ENCODE assay signal across 20 mouse cellular contexts in genomic region chr6:28836600-28836999, GRCm38 (mm10). TPM values are rescaled to one million over a fixed set of nuclear protein-coding genes. Genes with fewer than 3 reads are reported as not detected.
DNase-seq lines count a peak whose midpoint lies in the region; ATAC-seq and TF ChIP-seq lines count a peak whose summit lies in the region.
"Had no signal": no experiment of that assay in that cellular context is flagged by ENCODE, and none has a peak within 500 bp of the region (broad histone marks: within the 10 kb centered on the region; RNA-seq: fewer than 3 reads in every experiment).

No protein-coding gene starts in this region.

- no peak overlapping the region for H3K27ac ChIP-seq in gastrocnemius, adult 2 months
- no peak overlapping the region for H3K27ac ChIP-seq in liver, embryonic 14.5 days
- H3K27ac ChIP-seq in liver, embryonic 11.5 days (ENCODE audit: low read depth, low read length), result no peak overlapping the region
- H3K27ac ChIP-seq in CH12.LX (ENCODE audit: insufficient read depth, low read depth), result no peak overlapping the region
- H3K27ac ChIP-seq: embryonic facial prominence, embryonic 12.5 days; hindbrain, embryonic 13.5 days; limb, embryonic 13.5 days; neural tube, embryonic 15.5 days had no signal

- peak; percentile 17; the same call in 1 of the 2 replicates for TF ChIP-seq CTCF in gastrocnemius, adult 2 months (IDR thresholded peaks at IDR 0.05)
- TF ChIP-seq CTCF in liver, embryonic 14.5 days (IDR thresholded peaks at IDR 0.05; ENCODE audit: low read depth), result peak; percentile 29; the same call in 1 of the 2 replicates
- TF ChIP-seq CTCF in CH12.LX (conservative IDR thresholded peaks at IDR 0.05 in 1 of 2, IDR thresholded peaks at IDR 0.05 in 1 of 2; ENCODE audit: low read depth in 2 of 2, low read length in 2 of 2), result peak in 1 of 2 experiments; percentile 41; a peak in 2 of 4 replicates
- TF ChIP-seq CTCF in brain, embryonic 14.5 days (IDR thresholded peaks at IDR 0.05; ENCODE audit: borderline replicate concordance, extremely low read depth, insufficient read depth, insufficient read length), result peak; percentile 62; the same call in 1 of the 2 replicates

- no peak for TF ChIP-seq POLR2A in CH12.LX (IDR thresholded peaks at IDR 0.05; ENCODE audit: low read depth, low read length)
- TF ChIP-seq POLR2A in brain, embryonic 14.5 days (IDR thresholded peaks at IDR 0.05; ENCODE audit: borderline replicate concordance, extremely low read depth, insufficient read depth, insufficient read length, poor library complexity, severe bottlenecking), result no peak

- H3K4me3 ChIP-seq in gastrocnemius, adult 2 months, result no peak overlapping the region
- H3K4me3 ChIP-seq in liver, embryonic 14.5 days (ENCODE audit: insufficient read depth in 1 of 2, low read depth in 2 of 2, low read length in 2 of 2), result no peak overlapping the region
- no peak overlapping the region for H3K4me3 ChIP-seq in liver, embryonic 11.5 days (ENCODE audit: low read depth, low read length)
- H3K4me3 ChIP-seq in CH12.LX (replicated peaks in 1 of 3; ENCODE audit: low read depth in 2 of 3, low read length in 2 of 3, poor library complexity in 1 of 3), result no peak overlapping the region
- H3K4me3 ChIP-seq: embryonic facial prominence, embryonic 12.5 days; hindbrain, embryonic 13.5 days; limb, embryonic 13.5 days; megakaryocyte, embryonic 14.5 days; neural tube, embryonic 15.5 days had no signal

- TF ChIP-seq RAD21 in CH12.LX (IDR thresholded peaks at IDR 0.05; ENCODE audit: low read depth, low read length), result peak; percentile 27

- in situ Hi-C loops in CH12.LX (cut with MboI; ENCODE audit: low pct_ligation_motif_present, low pct_unique_long_range_greater_than_20kb, low sequenced_read_pairs), result no loop called here

- no peak overlapping the region for H3K4me2 ChIP-seq in liver, embryonic 14.5 days (ENCODE audit: low read depth)
- no peak overlapping the region for H3K4me2 ChIP-seq in liver, embryonic 11.5 days
- H3K4me2 ChIP-seq in CH12.LX (ENCODE audit: insufficient read depth, low read depth, poor library complexity, severe bottlenecking), result no peak overlapping the region
- H3K4me2 ChIP-seq: embryonic facial prominence, embryonic 12.5 days; hindbrain, embryonic 13.5 days; limb, embryonic 13.5 days; neural tube, embryonic 15.5 days had no signal

- intact Hi-C loops in gastrocnemius, adult 2 months (cut with DNase I), result no loop called here

- no peak overlapping the region for H3K9ac ChIP-seq in liver, embryonic 14.5 days (replicated peaks)
- H3K9ac ChIP-seq in liver, embryonic 11.5 days (ENCODE audit: low read depth, low read length), result no peak overlapping the region
- no peak overlapping the region for H3K9ac ChIP-seq in CH12.LX (ENCODE audit: insufficient read depth, low read depth)
- H3K9ac ChIP-seq: embryonic facial prominence, embryonic 12.5 days; hindbrain, embryonic 13.5 days; limb, embryonic 13.5 days; neural tube, embryonic 15.5 days had no signal

- H3K9me3 ChIP-seq in liver, embryonic 14.5 days (ENCODE audit: control insufficient read depth, low read length), result no peaks in the 10 kb centered on the region
- H3K9me3 ChIP-seq in liver, embryonic 11.5 days (ENCODE audit: control insufficient read depth, low read length), result no peaks in the 10 kb centered on the region
- peaks cover 12% of the 10 kb centered on the region for H3K9me3 ChIP-seq in CH12.LX (replicated peaks; ENCODE audit: low read length)
- H3K9me3 ChIP-seq: embryonic facial prominence, embryonic 12.5 days; hindbrain, embryonic 13.5 days; limb, embryonic 13.5 days; megakaryocyte, embryonic 14.5 days; neural tube, embryonic 15.5 days had no signal

- dilution Hi-C loops in CH12.LX (cut with MboI; ENCODE audit: extremely low pct_ligation_motif_present, extremely low pct_unique_long_range_greater_than_20kb, low sequenced_read_pairs), result no loop called here

- peaks cover 23% of the 10 kb centered on the region for H3K27me3 ChIP-seq in liver, embryonic 14.5 days (ENCODE audit: control insufficient read depth, insufficient read depth, low read length)
- peaks cover 25% of the 10 kb centered on the region for H3K27me3 ChIP-seq in liver, embryonic 11.5 days (replicated peaks; ENCODE audit: control insufficient read depth, insufficient read depth, low read length)
- no peaks in the 10 kb centered on the region for H3K27me3 ChIP-seq in CH12.LX (replicated peaks)
- H3K27me3 ChIP-seq: neural tube, embryonic 15.5 days had no signal

- no peak for TF ChIP-seq EP300 in liver, embryonic 14.5 days (IDR thresholded peaks at IDR 0.05; ENCODE audit: low read depth)
- TF ChIP-seq EP300 in CH12.LX (IDR thresholded peaks at IDR 0.05; ENCODE audit: low read length), result no peak

- ATAC-seq in liver, embryonic 14.5 days (ENCODE audit: insufficient read depth), result no peak
- ATAC-seq in liver, embryonic 11.5 days (replicated peaks; ENCODE audit: low FRiP score), result no peak
- ATAC-seq: activated CD4-positive, CD25-positive, alpha-beta regulatory T cell, adult 4 months had no signal

- H3K4me1 ChIP-seq in liver, embryonic 14.5 days (replicated peaks; ENCODE audit: control insufficient read depth in 2 of 2, insufficient read depth in 2 of 2, low read length in 1 of 2), result peaks cover 0 to 1% of the 10 kb centered on the region in 2 experiments; a peak in 1 of 4 replicates
- peaks cover 12% of the 10 kb centered on the region for H3K4me1 ChIP-seq in liver, embryonic 11.5 days (replicated peaks; ENCODE audit: control insufficient read depth, insufficient read depth, low read length)
- no peaks in the 10 kb centered on the region for H3K4me1 ChIP-seq in CH12.LX (ENCODE audit: control insufficient read depth in 1 of 2, insufficient read depth in 2 of 2)

- H3K36me3 ChIP-seq in liver, embryonic 14.5 days (replicated peaks; ENCODE audit: control insufficient read depth, insufficient read depth, low read depth), result no peaks in the 10 kb centered on the region
- no peaks in the 10 kb centered on the region for H3K36me3 ChIP-seq in liver, embryonic 11.5 days (ENCODE audit: control insufficient read depth, insufficient read depth, low read length)
- H3K36me3 ChIP-seq in CH12.LX (replicated peaks in 1 of 2; ENCODE audit: control insufficient read depth in 1 of 2, insufficient read depth in 1 of 2, low read length in 1 of 2), result peaks cover 25 to 67% of the 10 kb centered on the region in 2 experiments
- H3K36me3 ChIP-seq: embryonic facial prominence, embryonic 12.5 days; hindbrain, embryonic 13.5 days; limb, embryonic 13.5 days; neural tube, embryonic 15.5 days had no signal

- DNase-seq in gastrocnemius, adult 2 months, result no peak
- no peak for DNase-seq in gastrocnemius, postnatal 4 days (ENCODE audit: low spot score in 2 of 2)
- DNase-seq in liver, embryonic 14.5 days (ENCODE audit: low read depth in 3 of 3, low spot score in 3 of 3), result no peak
- DNase-seq in liver, embryonic 11.5 days (ENCODE audit: low spot score), result no peak
- DNase-seq in CH12.LX (ENCODE audit: extremely low read depth), result no peak
- peak; percentile 65 for DNase-seq in brain, embryonic 14.5 days (ENCODE audit: low read depth)
- DNase-seq in heart, adult 18-20 months, result no peak
- DNase-seq in spleen, postnatal 36 days (ENCODE audit: low spot score in 2 of 2), result no peak
- DNase-seq: cerebellum, postnatal 36 days; gastrocnemius, postnatal 36 days; kidney, adult 8-10 months; lung, adult 2 months; right cerebral cortex, adult 18-20 months; thymus, postnatal 4 days had no signal

- H3K79me2 ChIP-seq in CH12.LX (replicated peaks; ENCODE audit: control insufficient read depth, extremely low read depth, insufficient read depth, poor library complexity, severe bottlenecking), result no peaks in the 10 kb centered on the region

TF ChIP-seq in CH12.LX, 34 proteins besides CTCF, POLR2A, EP300 and RAD21:
- no peak for TF ChIP-seq NRF1 (IDR thresholded peaks at IDR 0.05; ENCODE audit: low read depth, low read length)
- no peak for TF ChIP-seq KAT2A (IDR thresholded peaks at IDR 0.05; ENCODE audit: insufficient replicate concordance, low read length)
- no peak for TF ChIP-seq IRF4 (IDR thresholded peaks at IDR 0.05; ENCODE audit: low read depth, low read length)
- TF ChIP-seq MAFK (IDR thresholded peaks at IDR 0.05; ENCODE audit: insufficient replicate concordance, low read length), result no peak
- no peak for TF ChIP-seq ZNF384 (IDR thresholded peaks at IDR 0.05; ENCODE audit: low read depth, low read length)
- TF ChIP-seq MXI1 (IDR thresholded peaks at IDR 0.05; ENCODE audit: low read depth, low read length), result no peak
- no peak for TF ChIP-seq TCF12 (IDR thresholded peaks at IDR 0.05; ENCODE audit: low read depth, low read length)
- TF ChIP-seq ZMIZ1 (IDR thresholded peaks at IDR 0.05; ENCODE audit: low read depth, low read length), result no peak
- TF ChIP-seq SMC3 (IDR thresholded peaks at IDR 0.05; ENCODE audit: low read depth, low read length), result no peak
- no peak for TF ChIP-seq RCOR1 (conservative IDR thresholded peaks at IDR 0.05; ENCODE audit: low read depth, low read length)
- TF ChIP-seq NELFE (IDR thresholded peaks at IDR 0.05; ENCODE audit: low read depth, low read length), result no peak
- no peak for TF ChIP-seq ELF1 (IDR thresholded peaks at IDR 0.05; ENCODE audit: low read depth, low read length)
- TF ChIP-seq TBP (conservative IDR thresholded peaks at IDR 0.05; ENCODE audit: low read depth, low read length), result no peak
- TF ChIP-seq E2F4 (IDR thresholded peaks at IDR 0.05; ENCODE audit: insufficient replicate concordance, low read depth, low read length), result no peak
- no peak for TF ChIP-seq USF1 (IDR thresholded peaks at IDR 0.05; ENCODE audit: low read depth, low read length)
- TF ChIP-seq MYC (IDR thresholded peaks at IDR 0.05; ENCODE audit: low read depth, low read length), result no peak

RNA-seq across cellular contexts. Expression of gene Lrrc4, which starts 5.1 kb away (rescaled TPM):
- under 1 TPM; 0.33 to 0.54 TPM for total RNA-seq in gastrocnemius, adult 2 months (2021)
- total RNA-seq in gastrocnemius, postnatal 4 days (2021), result 1 to 10 TPM; 1.3 to 1.6 TPM
- 0.06 and 0.31 TPM in 2 replicates for polyA plus RNA-seq in liver, embryonic 14.5 days (2012; rRNA removed)
- 0.10 TPM in 1 of 2 replicates, not detected in the other for polyA plus RNA-seq in liver, embryonic 14.5 days (2014; fragmentation: Nextera tagmentation; extraction: Ambion mirVana)
- polyA plus RNA-seq in liver, embryonic 11.5 days (2014; fragmentation: Nextera tagmentation; extraction: Ambion mirVana), result 0.56 and 0.62 TPM in 2 replicates
- 0.29 and 0.55 TPM in 2 replicates for total RNA-seq in CH12.LX (2012; rRNA removed)
- total RNA-seq in CH12.LX (2014; rRNA removed), result not detected in 2 replicates
- polyA plus RNA-seq in CH12.LX (2012; ENCODE audit: insufficient read length, low read depth), result 0.09 and 0.10 TPM in 2 replicates
- polyA plus RNA-seq in brain, embryonic 14.5 days (2012; rRNA removed), result 23.4 and 28.4 TPM in 2 replicates
- under 1 TPM; 0.54 to 0.65 TPM for total RNA-seq in heart, adult 18-20 months (2021)
